Mouse (Mus musculus): ENCODE measurements around the gene Arhgap33. TPM values are rescaled to one million over a fixed set of nuclear protein-coding genes. Genes with fewer than 3 reads are reported as not detected.
"Not testable (repeated sequence)": the region's sequence is repeated elsewhere in the genome, so short reads cannot be mapped to it uniquely, and the experiment has no call there.

Arhgap33 gene
- total and polyA plus RNA-seq, 3 experiments, result 0.34 to 3.0 (median 0.37) TPM

DNA sequence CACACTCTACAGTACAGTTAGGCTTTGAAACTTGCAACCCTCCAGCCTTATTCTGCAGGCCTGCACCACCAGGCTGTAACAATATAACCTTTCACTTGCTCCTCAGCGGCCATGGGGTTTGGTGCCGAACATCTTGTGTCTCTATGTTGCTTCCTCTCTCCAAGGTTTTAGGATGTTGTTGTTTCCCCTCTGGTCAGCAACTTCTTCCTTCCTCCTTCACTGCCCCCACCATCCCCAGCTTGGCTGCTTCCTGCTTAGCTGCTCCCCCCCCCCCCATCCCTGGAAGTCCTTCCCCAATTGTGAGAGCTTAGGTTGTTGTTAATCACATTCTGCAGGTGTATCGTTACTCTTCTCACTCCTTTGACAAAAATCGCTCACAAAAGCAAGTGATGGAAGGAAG, 26.8 kb downstream of the Arhgap33 start:
- Histone ChIP-seq H3K27me3 (ENCODE audit: control insufficient read depth, insufficient read depth, low read length) (no peaks in the 10 kb centered on the region), H3K27ac (no peak overlapping the region), H3K9ac (ENCODE audit: low read depth, low read length) (no peak overlapping the region), H3K36me3 (ENCODE audit: control insufficient read depth, insufficient read depth, low read length) (no peaks in the 10 kb centered on the region), H3K79me2 (replicated peaks; ENCODE audit: control insufficient read depth, insufficient read depth, low read length) (no peaks in the 10 kb centered on the region), H3K4me1 (ENCODE audit: control insufficient read depth, insufficient read depth, low read length) (no peaks in the 10 kb centered on the region), H3K4me3 (no peak overlapping the region)
- DNase-seq, result no peak
- intact Hi-C loops (cut with DNase I), result no loop called here
- TF ChIP-seq EP300 (IDR thresholded peaks at IDR 0.05; ENCODE audit: insufficient read depth, low read depth, low read length), result no peak
- no peak for TF ChIP-seq POLR2A (IDR thresholded peaks at IDR 0.05; ENCODE audit: insufficient read depth, low read depth, low read length)
- TF ChIP-seq CTCF (IDR thresholded peaks at IDR 0.05), result no peak
- 47% methylated on average over 4 of the region's 4 CpGs for WGBS

DNA sequence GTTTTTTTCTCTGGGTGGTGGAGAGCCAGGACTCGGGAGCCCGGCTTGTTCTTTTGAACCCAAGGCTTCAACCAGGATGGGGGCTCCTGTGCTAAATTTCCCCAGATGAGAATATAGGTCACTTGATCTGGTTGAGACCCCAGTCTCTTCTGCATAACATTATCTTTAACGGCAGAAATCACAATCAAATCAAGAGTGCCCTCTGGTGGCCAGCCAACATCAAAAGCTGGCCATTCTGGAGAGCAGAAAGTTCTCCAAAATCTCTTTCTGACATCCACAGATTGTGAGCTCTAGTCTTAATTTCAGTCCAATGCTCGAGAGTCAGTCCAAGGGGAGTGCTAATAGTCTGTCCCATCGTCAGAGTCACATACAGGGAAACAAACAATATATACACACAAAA, 33.7 kb downstream of the Arhgap33 start:
- peak; percentile 19; the same call in 1 of the 2 replicates for TF ChIP-seq CTCF (IDR thresholded peaks at IDR 0.05)
- H3K4me1 ChIP-seq (ENCODE audit: control insufficient read depth, insufficient read depth, low read length); intact Hi-C loops (cut with DNase I); H3K9ac ChIP-seq (ENCODE audit: low read depth, low read length); H3K27ac ChIP-seq; H3K4me3 ChIP-seq; H3K79me2 ChIP-seq (replicated peaks; ENCODE audit: control insufficient read depth, insufficient read depth, low read length); DNase-seq; H3K27me3 ChIP-seq (ENCODE audit: control insufficient read depth, insufficient read depth, low read length); H3K36me3 ChIP-seq (ENCODE audit: control insufficient read depth, insufficient read depth, low read length): not testable (repeated sequence)
- 72% methylated on average over 5 of the region's 5 CpGs for WGBS

DNA sequence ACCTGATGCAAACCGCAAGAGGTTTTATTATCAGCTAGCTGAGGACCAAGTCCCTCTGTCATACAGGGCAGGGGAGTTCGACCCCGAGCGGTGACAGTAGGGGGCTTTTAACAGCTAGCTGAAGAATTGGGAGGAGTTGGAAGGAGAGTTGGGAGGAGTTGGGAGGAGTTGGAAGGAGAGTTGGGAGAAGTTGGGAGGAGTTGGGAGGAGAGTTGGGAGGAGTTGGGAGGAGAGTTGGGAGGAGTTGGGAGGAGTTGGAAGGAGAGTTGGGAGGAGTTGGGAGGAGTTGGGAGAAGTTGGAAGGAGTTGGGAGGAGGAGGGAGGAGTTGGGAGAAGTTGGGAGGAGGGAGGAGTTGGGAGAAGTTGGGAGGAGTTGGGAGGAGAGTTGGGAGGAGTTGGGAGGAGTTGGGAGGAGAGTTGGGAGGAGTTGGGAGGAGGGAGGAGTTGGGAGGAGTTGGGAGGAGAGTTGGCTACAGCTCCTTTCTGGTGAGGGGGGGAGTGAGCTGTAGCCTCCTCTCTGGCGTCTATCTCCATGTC, 39.3 kb downstream of the Arhgap33 start:
- H3K4me1 ChIP-seq (ENCODE audit: control insufficient read depth, insufficient read depth, low read length); H3K27ac ChIP-seq; H3K36me3 ChIP-seq (ENCODE audit: control insufficient read depth, insufficient read depth, low read length); H3K4me3 ChIP-seq; H3K9ac ChIP-seq (ENCODE audit: low read depth, low read length); intact Hi-C loops (cut with DNase I); H3K27me3 ChIP-seq (ENCODE audit: control insufficient read depth, insufficient read depth, low read length); H3K79me2 ChIP-seq (replicated peaks; ENCODE audit: control insufficient read depth, insufficient read depth, low read length); DNase-seq: not testable (repeated sequence)
- WGBS, result 45% methylated on average over 5 of the region's 5 CpGs

DNA sequence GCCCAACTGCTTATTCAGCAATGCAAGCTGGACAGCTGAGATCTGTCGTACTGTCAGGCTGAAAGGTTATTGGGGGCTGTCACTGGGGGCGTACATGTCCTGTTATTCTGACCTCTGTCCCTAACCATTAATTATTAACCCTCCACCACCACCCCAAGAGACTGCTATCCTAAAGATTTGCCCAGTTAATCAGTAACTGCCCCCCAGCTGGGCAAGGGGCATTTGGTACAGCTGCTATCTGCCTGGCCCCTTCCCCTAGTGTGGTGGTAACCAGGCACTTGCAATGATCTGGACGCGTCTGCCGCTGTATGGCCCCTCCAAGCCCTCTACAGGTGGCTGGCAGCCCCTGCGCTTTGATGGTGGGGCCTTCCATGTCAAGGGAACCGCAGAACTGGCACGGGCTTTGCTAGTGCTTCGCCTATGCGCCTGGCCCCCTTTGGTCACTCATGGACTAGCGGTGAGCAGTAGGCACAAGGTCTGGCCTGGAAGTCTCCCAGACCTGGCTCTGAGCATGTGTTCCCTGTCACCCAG, 41.4 kb downstream of the Arhgap33 start, which contains the start of gene Prodh2:
Gene Prodh2, plus strand, starts transcription at position 222 of the 531 bp plus-strand sequence.
- Histone ChIP-seq H3K27me3 (ENCODE audit: control insufficient read depth, insufficient read depth, low read length) (no peaks in the 10 kb centered on the region), H3K79me2 (replicated peaks; ENCODE audit: control insufficient read depth, insufficient read depth, low read length) (no peaks in the 10 kb centered on the region), H3K9ac (ENCODE audit: low read depth, low read length) (no peak within 1 kb of the TSS), H3K27ac (no peak within 1 kb of the TSS), H3K36me3 (ENCODE audit: control insufficient read depth, insufficient read depth, low read length) (no peaks in the 10 kb centered on the region), H3K4me1 (ENCODE audit: control insufficient read depth, insufficient read depth, low read length) (no peaks in the 10 kb centered on the region), H3K4me3 (no peak within 1 kb of the TSS)
- WGBS, result 56% methylated on average over 11 of the region's 11 CpGs
- TF ChIP-seq POLR2A (IDR thresholded peaks at IDR 0.05; ENCODE audit: insufficient read depth, low read depth, low read length) (no peak), EP300 (IDR thresholded peaks at IDR 0.05; ENCODE audit: insufficient read depth, low read depth, low read length) (no peak), CTCF (IDR thresholded peaks at IDR 0.05) (no peak)
- intact Hi-C loops (cut with DNase I), result loop anchor here (2.0 to 5.0 kb wide), 2 partner anchors 51 to 121 kb away; no protein-coding TSS in a partner anchor
- no peak for DNase-seq

DNA sequence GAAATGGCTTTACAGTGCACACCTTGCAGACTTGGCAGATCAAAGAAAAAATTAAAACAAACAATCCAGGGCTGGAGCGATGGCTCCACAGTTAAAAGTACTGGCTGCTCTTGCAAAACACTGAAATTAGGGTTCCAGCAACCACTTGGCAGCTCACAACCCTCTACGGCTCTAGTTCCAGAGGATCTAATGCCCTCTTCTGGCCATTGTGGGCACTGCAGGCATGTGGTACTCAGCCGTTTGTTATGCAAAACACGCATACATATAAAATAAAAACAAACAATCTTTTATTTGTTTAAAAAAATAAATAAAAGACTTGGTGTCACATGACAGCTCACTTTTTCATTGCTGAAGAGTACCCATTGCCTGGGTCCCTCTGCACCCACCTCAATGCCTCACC, 42.1 kb downstream of the Arhgap33 start:
- Histone ChIP-seq H3K27ac (no peak overlapping the region), H3K27me3 (ENCODE audit: control insufficient read depth, insufficient read depth, low read length) (no peaks in the 10 kb centered on the region), H3K9ac (ENCODE audit: low read depth, low read length) (no peak overlapping the region), H3K4me1 (ENCODE audit: control insufficient read depth, insufficient read depth, low read length) (no peaks in the 10 kb centered on the region), H3K36me3 (ENCODE audit: control insufficient read depth, insufficient read depth, low read length) (no peaks in the 10 kb centered on the region), H3K79me2 (replicated peaks; ENCODE audit: control insufficient read depth, insufficient read depth, low read length) (no peaks in the 10 kb centered on the region), H3K4me3 (no peak overlapping the region)
- peak; percentile 63 to 83 for DNase-seq
- intact Hi-C loops (cut with DNase I), result loop anchor here (2.0 to 5.0 kb wide), 2 partner anchors 50 to 120 kb away; no protein-coding TSS in a partner anchor
- TF ChIP-seq EP300 (IDR thresholded peaks at IDR 0.05; ENCODE audit: insufficient read depth, low read depth, low read length) (no peak), CTCF (IDR thresholded peaks at IDR 0.05) (peak; percentile 93), POLR2A (IDR thresholded peaks at IDR 0.05; ENCODE audit: insufficient read depth, low read depth, low read length) (no peak)
- 19% methylated on average over 4 of the region's 4 CpGs for WGBS

DNA sequence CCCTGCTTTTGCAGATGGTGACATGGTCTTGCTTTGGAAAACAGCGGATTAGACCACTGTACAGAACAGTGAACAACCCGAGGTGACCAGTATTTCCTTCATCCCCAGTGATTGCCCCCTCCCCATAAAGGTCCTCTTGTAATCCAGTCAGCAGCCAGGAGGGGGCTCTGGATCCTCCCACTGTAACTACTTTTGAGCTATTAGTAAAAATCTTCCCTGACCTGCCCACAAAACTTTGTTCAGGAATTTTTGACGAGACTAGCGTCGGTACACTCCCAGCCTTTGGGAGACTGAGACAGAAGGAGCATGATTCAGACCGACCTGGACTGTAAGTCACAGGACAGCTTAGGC, 43.9 kb downstream of the Arhgap33 start:
- TF ChIP-seq POLR2A (IDR thresholded peaks at IDR 0.05; ENCODE audit: insufficient read depth, low read depth, low read length) (no peak), CTCF (IDR thresholded peaks at IDR 0.05) (no peak), EP300 (IDR thresholded peaks at IDR 0.05; ENCODE audit: insufficient read depth, low read depth, low read length) (no peak)
- DNase-seq, result no peak
- no peaks in the 10 kb centered on the region for H3K4me1 ChIP-seq (ENCODE audit: control insufficient read depth, insufficient read depth, low read length)
- H3K27me3 ChIP-seq (ENCODE audit: control insufficient read depth, insufficient read depth, low read length), result no peaks in the 10 kb centered on the region
- WGBS, result 17% methylated on average over 6 of the region's 6 CpGs
- H3K79me2 ChIP-seq (replicated peaks; ENCODE audit: control insufficient read depth, insufficient read depth, low read length), result no peaks in the 10 kb centered on the region
- H3K4me3 ChIP-seq, result no peak overlapping the region
- intact Hi-C loops (cut with DNase I), result loop anchor here (5.0 kb wide), 1 partner anchor 49 kb away; no protein-coding TSS in a partner anchor
- no peak overlapping the region for H3K9ac ChIP-seq (ENCODE audit: low read depth, low read length)
- H3K36me3 ChIP-seq (ENCODE audit: control insufficient read depth, insufficient read depth, low read length), result no peaks in the 10 kb centered on the region
- no peak overlapping the region for H3K27ac ChIP-seq

Data from heart, adult 2 months (tissue).